Mouse (Mus musculus) frontal cortex, adult (tissue): ENCODE measurements around the gene Slc41a2.
"Not testable (repeated sequence)": the region's sequence is repeated elsewhere in the genome, so short reads cannot be mapped to it uniquely, and the experiment has no call there.

ENCODE experiments used
- ATAC-seq: cut with Nextera tagmentation; 2 replicates; pipeline ENCODE4 v1.9.2; 2017; ENCODE audit warnings: mild to moderate bottlenecking, moderate library complexity, mixed read lengths; ENCODE audit not compliant: low TSS enrichment

Gene Slc41a2

GRCm38 (mm10) chr10:83337159-83337951 lies at the start of gene Slc41a2:
TSS of gene Slc41a2 (minus strand) at chr10:83337882.
- peak; percentile 94 for ATAC-seq

DNA sequence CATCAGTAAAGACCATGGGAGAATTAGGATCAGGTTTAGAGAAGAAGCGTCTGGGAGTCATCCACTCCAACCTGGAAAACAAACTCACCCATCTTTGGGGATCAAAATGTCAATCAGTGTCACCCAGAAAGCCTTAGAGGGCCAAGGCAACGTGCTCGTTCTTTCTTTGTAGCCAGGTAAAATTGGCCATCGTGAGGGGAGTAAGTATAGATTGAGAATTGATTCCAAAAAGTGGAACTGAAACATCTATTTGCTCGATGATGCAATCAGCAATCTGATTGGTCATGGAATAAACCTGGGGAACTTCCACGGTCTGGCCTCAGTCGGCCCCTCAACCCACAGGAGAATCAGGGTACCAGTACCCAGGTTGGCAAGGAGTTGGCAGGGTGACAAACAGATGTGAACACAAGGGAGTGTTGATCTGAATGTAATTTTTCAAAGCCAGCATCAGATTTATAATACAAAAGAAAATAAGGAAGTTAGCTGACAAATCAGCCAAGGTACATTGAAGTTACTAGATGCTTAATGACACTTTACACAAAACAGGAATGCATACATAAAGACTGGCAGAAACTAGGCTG lies 47.7 kb upstream of the Slc41a2 start:
- ATAC-seq, result no peak

DNA sequence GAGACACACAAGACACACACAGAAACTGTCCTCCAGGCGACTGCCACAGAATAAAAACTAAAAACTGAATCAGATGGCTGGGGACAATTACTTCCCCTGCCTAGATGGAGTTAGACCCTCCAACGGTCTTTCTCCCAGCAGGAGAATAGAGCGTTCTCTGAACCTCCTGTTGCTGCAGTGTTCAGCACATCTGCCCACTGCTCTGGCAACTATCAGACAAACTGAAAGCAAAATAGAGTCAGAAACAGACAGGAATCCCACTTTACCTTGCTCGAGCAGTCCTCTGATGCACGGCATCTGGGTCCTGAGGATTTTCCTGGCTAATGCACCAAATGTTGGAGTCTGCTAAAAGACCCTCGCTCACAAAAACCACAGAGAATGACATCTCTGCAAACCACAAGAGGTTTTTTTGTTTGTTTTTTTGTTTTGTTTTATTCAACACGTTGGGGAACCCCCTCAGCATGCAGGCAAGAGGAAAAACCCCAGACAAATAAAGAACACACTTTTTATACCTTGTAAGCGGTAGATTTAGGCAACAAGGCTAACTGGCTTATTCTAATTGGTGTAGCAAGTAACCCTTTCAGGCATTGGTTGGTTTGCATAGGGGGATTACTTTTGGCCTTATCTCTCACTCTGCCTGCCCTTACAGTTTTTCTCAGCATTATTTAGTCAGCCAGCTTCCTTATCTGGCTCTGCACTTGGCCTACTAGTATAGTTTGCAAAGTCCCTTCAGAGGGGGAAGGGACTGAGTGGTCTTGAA lies 47.0 kb upstream of the Slc41a2 start:
- no peak for ATAC-seq

DNA sequence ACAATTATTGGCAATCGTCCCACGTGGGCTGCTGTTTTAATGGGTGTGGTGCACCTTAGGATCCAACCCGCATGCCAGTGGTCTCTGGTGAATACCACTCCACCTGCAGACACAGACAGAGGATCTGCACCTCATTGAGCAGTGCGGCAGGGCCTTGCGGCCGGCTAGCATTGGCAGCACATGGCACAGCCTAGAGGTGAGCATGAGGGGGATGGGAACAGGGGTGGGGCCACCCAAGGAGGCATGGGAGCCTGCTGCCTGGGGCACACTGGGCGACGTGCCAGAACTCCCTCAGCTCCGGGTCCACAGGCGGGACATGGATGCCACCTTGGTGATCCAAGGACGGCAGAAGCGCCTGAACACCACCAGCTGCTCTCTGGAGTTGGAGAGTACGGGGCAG lies 46.2 kb upstream of the Slc41a2 start:
- ATAC-seq, result no peak

GRCm38 (mm10) chr10:83382988-83383387 lies 45.3 kb upstream of the Slc41a2 start:
- ATAC-seq, result no peak

GRCm38 (mm10) chr10:83382528-83382927 lies 44.8 kb upstream of the Slc41a2 start:
- no peak for ATAC-seq

DNA sequence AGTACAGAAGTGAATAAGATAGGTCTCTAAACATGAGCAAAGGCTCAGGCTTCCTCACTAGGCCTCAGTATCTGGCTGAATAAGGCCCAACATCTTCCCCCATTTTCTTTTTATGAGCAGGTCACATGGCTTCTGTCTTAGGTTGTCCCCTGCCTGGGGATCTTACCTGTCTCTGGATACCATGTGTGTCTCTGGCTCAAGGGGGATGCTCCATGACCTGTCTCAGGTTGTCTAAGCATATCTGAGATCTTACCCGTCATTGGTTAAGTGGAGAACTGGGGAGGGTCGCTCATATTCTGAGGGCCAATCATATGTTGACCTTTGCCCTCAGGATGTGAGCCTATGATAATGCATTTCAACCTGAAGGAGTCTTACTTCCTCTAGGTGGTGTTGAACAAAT lies 42.8 kb upstream of the Slc41a2 start:
- no peak for ATAC-seq

- no peak for ATAC-seq
Observed at GRCm38 (mm10) chr10:83378083-83378833, 40.6 kb upstream of the Slc41a2 start.

DNA sequence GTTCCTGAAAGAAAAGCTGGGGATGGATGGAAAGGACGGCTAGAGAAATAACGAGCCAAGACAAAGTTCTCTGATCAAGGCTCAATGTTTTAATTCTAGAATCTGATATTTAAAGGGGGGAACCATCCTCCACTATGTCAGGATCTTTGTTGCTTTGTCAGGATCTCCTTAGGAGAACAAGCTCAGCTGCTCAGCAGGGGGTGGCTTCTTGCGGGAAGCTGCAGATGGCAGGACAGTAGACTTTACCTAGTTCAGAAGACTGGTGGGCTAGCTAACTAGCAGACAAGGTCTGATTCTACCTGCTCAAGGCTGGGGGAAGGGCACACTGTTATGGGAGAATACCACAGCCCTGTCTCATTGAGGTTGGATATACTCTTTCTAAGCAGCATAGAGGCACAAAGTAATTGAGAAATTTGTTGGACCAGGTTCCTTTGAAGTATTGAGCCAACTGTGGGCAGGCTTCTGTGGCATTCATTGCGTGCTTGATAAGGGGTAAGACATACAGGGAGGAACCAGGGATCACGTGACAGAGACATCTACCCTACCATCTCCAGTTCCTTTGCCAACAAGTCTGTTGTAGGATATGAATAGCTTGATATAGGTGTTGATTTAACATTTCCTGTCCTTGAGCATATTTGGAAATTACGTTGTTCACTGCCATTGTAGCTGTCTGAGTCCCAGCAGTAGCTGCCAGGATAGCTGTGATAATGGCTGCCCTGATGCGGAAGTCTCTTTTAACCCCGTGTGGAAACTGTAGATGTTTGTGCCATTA lies 39.4 kb upstream of the Slc41a2 start:
- ATAC-seq, result no peak

DNA sequence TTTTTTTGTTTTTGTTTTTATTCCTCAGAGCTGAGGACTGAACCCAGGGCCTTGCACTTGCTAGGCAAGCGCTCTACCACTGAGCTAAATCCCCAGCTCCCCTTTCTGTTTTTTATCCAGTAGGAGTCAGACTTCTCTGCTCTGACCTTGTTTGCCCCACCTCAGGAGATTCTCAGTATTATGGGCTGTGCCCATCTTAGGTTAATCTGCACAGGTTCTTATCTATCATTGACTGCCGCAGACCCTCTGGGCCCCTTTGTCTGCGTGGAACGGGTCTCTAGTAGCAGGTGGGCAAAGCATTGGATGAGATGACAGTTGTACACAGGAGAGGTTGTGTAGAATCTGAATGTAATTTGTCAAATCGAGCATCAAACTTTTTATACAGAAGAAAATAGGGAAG lies 37.8 kb upstream of the Slc41a2 start:
- not testable (repeated sequence) for ATAC-seq

GRCm38 (mm10) chr10:83374045-83374656 lies 36.5 kb upstream of the Slc41a2 start:
- no peak for ATAC-seq

- no peak for ATAC-seq
Observed at GRCm38 (mm10) chr10:83368918-83369317, 31.2 kb upstream of the Slc41a2 start.

DNA sequence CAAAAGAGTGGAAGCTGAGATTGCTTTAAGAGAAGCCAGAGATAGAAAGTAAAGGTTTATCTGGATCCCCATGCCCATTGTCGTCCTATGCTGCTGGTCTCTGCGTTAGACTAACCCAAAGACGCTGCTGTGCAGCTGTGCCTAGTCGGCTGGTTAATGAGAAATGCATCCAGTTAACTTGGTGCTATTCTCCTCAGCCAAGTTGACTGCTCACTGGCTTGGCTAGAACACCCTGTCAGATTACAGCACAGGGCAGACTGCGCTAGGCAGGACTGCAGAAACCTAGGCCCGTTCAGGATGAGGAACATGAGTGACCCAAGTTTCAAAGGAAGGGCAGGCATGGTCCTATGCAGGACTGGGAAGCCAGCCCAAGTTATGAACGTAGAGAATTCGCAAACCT lies 25.8 kb upstream of the Slc41a2 start:
- ATAC-seq, result no peak

GRCm38 (mm10) chr10:83361643-83362382 lies 24.1 kb upstream of the Slc41a2 start:
- ATAC-seq, result 0 out of 2 replicates have a peak, but pooled peaks have one; percentile 36

GRCm38 (mm10) chr10:83360356-83360755 lies 22.7 kb upstream of the Slc41a2 start:
- peak; percentile 75 for ATAC-seq

GRCm38 (mm10) chr10:83359956-83360355 lies 22.3 kb upstream of the Slc41a2 start, which contains the start of gene D10Wsu102e:
TSS of gene D10Wsu102e (plus strand) at chr10:83360221.
- peak; percentile 98 for ATAC-seq

DNA sequence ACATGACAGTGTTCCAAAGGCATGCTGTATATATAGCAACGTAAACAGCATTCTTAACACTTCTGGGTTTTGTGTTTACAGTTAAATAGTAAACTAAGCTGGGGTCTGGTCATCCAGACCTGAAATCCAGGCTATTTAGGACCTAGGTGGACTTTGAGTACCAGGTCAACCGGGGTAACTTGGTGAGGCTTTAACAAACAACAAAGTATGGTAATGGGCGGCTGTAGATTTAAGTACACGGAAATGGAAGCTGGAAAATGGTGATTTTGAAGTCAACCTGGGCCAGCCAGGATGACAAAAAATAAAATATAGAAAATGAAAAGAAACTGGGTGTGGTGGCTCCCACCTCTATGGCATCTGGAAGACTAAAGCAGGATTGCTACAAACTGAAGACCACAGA lies 21.8 kb upstream of the Slc41a2 start:
- no peak for ATAC-seq

DNA sequence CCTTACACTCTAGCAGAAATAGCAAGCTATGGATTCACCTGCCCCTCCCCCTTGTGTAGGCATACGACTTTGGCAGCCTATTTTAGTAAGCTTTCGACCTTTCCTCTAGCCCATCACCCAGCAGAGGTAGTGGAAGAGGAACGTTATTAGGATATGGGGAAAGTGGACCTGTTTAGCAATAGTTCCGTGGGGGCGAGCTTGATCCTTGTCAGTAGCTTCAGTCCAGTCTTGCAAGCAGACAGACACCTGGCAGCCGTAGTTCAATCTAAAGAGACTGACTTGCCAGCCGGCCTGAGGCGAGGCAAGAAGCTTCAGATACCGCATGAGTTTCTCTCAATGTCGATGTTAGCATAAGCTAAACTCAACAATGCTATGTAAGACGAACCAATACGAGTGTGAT lies 18.7 kb upstream of the Slc41a2 start:
- ATAC-seq, result no peak

GRCm38 (mm10) chr10:83354333-83354719 lies 16.6 kb upstream of the Slc41a2 start:
- peak; percentile 74 for ATAC-seq
